Mouse (Mus musculus) kidney, postnatal 25 days (tissue): Measurements from ENCODE around the gene Cfap54.

Experiments used
- DNase-seq, 2 experiments: peaks; one replicate each; pipeline ENCODE4 v3.0.0; 2021; ENCODE audit warnings: mixed read lengths in 2 of 2

Cfap54 gene

DNA sequence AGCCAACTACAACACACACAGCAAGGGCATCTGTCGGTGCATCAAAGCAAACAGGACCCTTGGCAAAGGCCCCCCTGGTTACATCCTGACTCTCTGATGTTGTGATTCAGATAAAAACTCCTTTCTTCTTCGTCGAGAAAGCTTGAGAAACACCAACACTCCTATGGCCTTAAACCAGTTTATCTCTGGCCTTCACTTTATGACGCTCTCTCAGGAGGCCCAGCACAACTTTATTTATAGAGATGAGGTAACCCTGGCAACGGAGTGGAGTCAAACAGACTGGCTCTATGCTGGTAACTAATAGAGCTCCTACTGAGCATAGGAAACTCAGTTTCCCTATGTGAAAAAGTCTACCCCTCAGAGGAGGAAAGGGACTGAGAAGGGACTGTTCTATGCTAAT, 146.9 kb downstream of the Cfap54 start:
- no peak for DNase-seq

DNA sequence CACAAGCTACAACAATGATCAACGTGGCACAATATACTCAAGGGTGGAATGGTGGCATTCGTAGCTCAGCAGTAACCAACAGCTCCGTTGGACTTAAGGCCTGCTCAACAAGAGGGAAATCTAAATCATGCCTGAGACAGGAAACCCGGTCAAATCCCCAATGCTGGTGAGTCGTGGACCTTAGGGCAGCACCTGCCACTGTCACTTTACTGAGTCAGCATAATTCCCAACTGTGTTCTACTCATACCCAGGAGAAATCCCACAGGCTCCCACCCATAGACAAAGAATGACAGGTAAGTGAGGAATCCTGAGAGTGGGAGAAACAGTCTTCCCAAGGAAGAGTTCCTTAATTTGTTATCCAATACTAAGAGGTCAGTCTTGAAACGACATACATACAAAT, 147.8 kb downstream of the Cfap54 start:
- DNase-seq, result no peak

DNA sequence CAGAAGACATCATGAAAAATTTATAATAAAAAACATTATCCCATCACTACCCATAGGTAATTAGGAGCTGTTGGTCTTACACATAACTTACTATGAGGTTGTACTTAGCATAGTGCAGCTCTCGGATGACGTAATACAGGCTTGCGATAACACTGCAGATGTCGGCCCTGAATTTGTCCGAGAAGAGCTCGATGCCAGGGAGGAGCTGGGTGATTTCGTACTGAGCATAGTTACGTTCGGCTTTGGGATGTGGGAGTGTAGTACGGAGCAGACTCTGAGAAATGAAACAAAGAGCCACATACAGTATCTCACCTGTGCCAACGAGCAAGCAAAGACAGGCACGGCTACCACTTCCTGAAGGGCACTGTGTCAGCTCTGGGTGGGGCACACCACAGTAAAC, 149.0 kb downstream of the Cfap54 start:
- no peak for DNase-seq

DNA sequence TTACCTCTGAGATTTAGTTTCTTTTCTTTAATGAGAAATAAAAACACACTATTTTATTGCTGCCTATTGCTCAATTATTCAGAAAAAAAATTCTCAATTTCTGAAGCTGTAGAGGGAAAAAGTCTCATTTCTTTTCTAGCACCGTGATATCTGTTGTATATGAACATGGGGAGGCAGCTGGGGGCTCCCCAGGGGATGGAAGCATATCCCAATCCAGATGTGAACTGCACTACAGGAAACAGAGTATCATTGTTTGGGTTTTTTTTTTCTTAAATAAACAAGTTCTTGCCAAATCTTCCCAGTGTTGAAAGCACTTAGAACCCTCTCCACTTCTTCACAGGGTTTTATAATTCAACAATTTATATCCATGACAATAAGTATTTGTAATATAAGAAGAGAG, 151.4 kb downstream of the Cfap54 start:
- DNase-seq, result no peak

DNA sequence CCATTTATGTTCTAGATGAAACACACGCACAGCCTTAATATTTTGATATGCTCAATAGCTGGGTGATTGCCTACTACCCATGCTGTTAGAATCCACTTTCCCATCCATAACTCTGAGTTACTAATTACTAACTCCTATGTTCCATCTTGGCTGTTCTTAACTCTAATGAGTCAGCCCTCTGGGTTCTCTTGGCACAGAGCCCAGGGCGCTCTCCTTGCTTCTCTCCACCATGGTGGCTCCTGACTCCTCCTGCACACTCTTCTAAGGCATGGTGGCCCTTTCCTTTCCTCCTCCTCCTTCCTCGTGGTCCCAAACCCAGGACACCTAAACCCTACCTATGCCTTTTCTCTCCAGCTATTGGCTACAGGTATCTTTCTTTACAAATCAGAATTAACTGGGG, 153.2 kb downstream of the Cfap54 start:
- DNase-seq, result peak; percentile 10 to 35

DNA sequence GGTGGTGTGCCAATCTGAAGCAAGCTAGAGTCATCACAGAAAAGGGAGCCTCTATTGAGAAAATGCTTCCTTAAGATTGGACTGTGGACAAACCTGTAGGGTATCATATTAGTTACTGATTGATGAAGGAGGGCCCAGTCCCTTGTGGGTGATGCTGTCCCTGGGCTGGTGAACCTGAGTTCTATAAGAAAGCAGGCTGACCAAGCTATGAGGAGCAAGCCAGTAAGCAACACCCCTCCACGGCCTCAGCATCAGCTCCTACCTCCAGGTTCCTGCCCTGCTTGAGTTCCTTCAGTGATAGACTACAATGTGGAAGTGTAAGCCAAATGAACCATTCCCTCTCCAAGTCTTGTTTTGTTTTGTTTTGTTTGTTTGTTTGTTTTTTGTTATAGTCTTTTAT, 162.9 kb downstream of the Cfap54 start:
- no peak for DNase-seq

DNA sequence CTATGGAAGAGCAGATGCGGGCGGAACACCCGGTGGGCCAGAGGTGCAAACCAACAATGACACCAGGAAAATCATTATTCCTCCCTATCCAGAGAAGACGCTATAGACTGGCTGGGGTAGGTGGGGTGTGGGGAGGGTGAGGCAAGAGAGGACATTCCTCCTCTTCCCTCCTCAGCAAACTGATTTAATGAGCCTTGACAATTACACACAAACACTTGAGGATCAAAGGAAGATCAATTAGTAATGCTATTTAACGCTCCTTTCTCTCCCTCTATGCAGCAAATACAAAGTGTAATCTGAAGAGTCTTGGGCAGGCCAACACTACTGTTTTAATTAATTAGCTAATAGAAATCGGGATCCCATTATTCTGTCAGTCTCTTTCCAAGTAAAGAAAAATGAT, 174.2 kb downstream of the Cfap54 start:
- DNase-seq, result no peak

DNA sequence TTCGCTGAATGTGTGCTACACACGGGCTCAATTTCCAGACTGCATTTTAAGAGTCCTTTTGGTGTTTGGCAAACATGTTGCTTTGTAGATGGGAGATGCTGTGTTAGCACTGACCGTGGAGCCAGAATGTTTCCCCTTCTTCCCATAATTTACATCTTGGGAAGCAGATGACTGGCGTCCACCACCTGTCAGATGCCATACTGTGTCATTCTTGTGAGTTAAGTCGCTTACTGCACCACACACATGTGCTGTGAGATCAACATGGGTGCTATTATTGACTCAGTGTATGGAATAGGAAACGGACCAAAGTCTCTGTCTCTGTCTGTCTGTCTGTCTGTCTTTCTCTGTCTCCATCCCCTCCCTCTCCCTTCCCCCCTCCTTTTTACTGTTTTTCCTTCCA, 193.0 kb downstream of the Cfap54 start:
- no peak for DNase-seq

DNA sequence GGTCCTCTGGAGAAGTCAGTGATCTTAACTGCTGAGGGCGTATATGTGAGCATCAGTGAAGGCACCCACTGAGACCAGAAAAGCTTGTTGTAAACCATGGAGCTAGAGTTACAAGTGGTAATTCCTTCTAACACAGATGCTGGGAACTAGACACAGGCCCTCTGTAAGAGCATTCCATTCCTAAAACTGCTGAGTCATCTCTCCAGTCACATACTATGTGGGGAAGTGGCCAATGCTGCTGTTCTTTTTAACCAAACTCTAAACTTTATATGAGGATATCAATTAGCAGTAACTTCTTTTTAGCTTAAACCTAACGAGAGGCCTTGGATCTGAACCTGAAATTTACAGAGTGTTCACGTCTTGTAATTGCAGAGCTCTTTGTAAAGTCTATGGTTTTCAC, 203.4 kb downstream of the Cfap54 start:
- DNase-seq, result no peak

DNA sequence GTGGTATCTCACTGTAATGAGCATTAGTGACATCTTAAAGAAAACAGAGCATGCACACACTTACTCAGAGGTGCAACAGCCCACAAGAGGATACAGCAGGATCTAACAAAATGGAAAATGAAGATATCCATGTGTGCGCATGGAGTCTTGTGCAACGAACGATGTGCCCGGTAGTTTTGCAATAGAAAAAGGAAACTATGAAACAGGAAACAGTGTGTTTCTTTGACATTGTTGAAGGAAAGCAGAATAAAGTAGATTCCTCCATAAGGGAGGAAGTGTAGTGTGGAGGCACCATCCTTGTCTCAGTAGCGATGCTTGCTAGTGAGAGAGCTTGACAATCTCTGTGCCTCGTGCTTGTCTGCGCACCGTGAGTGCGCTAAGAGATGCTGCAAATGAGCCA, 240.4 kb downstream of the Cfap54 start:
- no peak for DNase-seq

DNA sequence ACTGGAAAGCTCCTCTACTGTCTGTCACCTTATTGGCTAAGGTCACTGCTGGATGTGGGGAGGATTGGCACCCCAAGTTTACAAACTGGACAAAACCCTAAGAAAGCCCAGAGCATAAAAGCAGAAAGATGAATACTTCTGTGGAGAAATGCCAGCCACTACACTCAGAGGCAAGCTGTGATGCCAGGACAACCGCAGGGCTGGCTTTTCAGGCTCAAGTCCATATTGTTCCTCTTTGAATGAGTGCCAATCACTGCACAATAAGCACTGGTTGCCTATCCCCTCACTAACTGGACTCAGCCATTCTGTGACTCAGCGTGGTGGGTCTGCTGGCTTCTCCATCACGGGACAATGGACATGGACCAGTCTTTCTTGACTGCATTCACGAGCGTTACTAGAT, 243.8 kb downstream of the Cfap54 start:
- DNase-seq, result no peak

DNA sequence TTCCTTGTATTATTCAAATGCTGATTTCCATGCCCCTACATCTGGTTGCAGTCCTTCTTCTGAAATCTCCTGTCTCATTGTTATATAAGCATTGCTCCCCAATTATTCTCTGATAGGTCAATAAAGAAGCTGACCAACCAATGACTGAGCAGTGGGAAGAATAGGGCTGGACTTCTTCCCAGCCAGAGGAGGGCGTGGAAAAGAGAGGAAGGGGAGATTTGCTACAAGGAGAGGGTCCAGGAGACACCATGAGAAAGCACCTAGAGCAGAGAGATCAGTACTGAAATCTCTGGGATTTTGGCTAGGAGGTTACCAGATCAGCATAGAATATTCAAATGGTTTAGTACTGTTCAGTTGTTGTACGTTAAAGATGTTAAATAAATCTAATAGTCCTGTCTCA, 244.4 kb downstream of the Cfap54 start:
- DNase-seq, result no peak

DNA sequence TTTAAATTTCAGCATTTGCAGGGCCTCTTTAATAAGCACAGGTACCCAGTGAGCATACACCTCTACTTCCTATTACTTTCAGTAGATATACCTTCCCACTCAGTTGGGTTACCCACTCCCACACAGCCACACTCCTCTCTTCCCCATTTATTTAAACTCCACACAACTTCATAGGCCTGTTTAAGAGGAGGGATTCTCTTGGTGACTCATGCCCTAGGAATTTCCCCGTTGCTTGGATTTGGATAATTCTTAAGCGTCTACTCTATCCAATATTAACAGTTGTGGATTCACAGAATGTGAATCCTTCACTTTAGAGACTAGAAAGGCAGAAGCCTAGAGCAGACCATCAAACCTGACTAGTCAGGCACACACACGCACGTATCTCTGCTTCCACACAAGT, 259.9 kb downstream of the Cfap54 start:
- DNase-seq, result no peak

DNA sequence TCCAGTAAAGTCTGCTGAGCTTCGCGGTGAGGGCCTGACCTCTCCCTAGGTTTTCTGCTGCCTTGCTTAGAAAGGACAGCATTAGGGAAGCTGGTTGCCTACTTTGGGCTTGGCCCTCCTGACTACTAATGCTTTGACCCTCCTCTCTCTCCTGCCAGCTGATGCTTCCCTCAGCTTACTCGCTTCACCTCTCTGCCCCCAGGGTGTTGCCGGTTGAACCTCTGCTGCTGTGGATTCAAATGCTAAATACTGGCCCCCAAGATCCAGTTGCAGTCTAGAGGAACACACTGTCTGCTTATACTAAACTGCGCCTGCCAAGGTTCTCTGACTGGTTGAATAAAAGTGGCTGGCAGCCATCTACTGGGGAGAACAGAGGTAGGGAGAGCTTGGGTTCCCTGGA, 263.2 kb downstream of the Cfap54 start:
- no peak for DNase-seq

DNA sequence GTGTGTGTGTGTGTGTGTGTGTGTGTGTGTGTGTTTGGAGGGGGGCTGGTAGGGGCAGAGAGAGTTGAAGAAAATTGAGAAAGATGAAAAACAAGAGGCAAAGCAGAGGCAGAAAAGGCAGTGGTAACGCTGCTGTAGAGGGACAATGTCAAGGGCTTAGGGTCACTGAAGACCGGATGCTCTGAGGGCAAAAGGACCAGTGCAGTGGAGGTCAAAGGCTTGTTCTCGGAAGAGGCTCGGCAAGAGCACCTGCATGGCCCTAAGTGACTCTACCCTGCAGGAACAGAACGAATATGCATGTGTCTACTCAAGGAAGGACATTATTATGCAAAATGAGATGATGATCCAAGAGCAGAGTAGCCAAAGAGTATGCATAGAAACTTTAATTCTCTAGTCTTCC, 264.5 kb downstream of the Cfap54 start:
- DNase-seq, result no peak

DNA sequence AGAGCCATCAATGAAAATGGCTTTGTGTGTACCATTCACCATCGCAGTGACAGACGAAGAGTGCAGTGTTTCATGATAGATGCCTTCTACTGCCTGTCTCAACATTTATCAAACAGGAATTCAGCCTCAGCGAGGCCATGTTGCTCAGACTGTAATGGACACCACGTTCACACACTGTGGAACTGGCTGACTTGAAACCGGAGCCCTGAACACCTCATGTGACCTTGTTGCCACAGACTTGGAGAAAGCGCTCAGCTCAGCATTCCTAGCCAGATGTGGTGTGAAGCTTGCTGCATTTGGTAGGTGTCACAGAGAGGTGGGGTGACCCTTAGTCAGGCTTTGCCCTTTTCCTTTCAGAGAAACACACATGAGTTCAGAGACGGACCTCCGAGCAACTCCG, 270.5 kb downstream of the Cfap54 start:
- no peak for DNase-seq

DNA sequence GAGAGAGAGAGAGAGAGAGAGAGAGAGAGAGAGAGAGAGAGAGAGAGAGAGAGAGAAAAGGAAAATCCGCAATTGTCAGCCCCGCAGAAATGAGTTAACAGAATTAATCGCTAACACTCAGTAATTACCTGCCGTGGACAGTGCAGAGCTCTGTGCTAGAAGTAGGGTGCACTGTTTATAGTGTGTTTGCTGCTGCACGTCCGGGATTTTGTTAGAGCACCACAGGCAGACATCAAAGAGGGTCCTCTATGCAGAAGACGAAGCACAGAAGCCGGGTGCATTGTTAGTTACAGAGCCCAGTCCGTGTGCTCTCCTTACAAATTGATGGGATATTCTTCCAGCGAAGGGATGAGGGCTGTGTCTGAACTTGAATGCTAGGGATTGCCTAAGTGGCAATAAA, 289.5 kb downstream of the Cfap54 start:
- DNase-seq, result no peak

DNA sequence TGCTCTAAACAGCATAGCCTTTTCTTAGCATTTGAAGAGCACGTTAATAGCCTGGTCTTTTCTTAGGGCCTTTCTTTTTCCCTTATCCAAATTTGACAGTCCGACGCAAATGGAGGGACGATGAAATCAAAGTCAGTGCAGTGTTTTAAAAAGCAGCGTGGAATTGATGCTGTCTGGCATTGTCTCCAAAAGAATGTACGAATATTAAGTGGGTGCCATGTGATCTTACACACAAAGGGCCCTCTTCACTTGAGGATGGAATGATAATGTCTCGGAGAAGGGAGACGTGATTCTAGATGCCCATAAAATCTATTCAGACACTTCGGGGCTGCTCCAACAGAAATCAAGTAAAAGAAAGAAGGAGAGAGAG, 289.9 kb downstream of the Cfap54 start:
- DNase-seq, result no peak

DNA sequence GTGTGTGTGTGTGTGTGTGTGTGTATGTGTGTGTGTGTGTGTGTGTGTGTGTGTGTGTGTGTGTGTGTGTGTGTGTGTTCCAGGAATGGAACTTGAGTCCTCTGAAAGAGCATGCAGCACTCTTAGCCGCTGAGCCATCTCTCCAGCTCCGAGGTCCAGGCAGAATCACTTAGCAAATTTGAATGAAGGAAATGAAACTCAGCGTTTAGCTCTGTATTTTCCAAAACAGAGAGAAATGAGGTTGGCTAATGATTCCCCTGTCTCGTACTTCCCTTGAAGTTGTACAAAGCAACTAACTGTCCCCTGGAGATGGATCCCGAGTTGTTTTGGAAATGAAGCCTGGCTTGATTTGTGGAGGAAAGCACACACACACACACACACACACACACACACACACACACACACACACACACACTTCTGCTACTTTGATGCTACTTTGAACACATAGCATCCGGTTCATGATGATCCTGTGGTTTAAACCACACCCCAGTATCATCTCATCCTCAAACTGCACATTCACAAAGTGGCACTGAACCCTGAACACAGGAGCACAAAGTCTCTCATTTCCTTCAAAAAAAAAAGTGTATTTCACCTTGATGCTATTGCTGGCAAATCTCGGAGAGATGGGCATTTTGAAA, 290.4 kb downstream of the Cfap54 start:
- no peak for DNase-seq

DNA sequence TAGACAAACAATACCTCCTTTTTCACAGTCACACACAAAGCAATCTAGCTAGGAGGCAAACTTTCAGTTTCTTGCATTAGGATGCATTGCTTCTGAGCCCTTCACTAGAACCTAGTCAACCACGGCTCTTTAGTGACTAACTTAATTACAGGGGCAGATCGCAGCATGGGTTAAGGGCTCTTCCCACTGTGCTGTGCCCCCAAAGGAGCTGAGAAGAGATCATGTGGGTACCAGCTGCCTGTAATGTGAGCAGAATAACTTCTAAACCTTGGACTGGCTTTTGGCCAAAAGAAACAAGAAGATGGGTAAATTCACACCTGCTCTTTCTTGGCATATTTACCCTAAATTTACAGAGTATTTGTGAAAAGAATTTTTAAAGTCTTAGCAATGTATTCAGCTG, 291.2 kb downstream of the Cfap54 start:
- DNase-seq, result no peak

DNA sequence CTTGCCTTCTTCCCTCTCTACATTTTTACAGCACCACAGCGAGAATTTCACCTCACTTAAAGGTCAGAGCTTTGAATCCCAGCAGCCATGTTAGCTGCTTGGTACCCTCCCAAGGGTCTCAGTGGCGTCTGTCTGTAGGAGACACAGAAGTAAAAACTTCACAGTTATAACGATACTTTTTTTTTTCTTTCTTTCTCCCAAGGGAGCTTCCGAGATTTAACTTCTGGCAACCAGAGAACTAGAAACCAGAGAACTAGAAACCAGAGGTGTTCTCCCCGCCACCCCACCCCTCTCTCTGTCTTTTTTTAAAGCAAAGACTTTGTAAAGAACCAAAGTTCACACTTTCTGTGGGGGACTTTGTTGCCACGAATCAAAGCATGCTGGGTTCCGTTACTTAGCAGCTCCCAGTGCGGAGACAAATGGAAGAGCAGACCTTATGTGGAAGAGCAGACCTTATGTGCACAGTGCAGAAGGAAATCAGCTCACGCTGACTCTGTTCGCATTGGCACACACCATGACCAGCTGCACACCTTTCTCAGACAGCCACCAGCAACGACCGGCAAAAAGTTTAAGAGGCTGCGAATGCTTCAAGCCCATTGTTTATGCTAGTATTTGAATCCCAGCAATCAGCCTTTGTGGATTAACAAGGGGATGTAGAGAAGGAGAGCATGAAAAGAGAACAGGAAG, 292.9 kb downstream of the Cfap54 start:
- DNase-seq, result no peak

DNA sequence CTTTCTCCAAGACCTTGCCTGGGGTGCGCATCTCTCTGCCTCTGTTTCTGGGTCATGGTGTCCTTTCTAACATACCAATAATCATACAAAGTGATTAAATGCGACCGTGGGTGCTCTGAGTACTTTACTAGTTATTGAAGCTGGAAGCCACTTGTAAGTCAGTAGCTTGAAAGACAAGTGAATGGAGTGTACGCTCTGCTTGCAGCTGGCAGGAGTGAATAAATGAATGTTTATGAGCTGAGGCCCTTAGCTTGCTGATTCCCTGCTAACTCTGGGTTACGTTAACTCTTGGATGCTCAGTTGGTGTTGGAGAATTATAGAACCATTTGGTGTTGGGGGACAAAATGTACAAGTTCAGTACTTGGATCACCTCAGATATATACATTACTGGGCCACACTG, 298.7 kb downstream of the Cfap54 start:
- no peak for DNase-seq

DNA sequence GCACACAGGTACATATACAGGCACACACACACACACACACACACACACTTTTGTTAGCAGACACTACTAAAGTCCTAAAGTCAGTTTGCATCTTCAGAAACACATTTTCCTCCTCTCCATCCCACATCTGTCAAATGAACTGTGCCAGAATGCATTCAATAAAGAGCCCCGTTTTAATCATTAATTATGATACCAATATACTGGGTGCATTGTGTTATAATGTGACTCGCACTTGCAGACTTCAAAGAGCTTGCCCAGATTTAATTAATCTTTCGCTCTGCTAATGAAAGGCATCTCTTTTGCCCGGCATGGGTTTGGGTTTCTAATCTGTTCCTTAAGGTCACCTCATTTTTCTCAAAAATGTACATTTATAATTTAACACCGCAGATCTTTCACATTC, 327.1 kb downstream of the Cfap54 start:
- no peak for DNase-seq

DNA sequence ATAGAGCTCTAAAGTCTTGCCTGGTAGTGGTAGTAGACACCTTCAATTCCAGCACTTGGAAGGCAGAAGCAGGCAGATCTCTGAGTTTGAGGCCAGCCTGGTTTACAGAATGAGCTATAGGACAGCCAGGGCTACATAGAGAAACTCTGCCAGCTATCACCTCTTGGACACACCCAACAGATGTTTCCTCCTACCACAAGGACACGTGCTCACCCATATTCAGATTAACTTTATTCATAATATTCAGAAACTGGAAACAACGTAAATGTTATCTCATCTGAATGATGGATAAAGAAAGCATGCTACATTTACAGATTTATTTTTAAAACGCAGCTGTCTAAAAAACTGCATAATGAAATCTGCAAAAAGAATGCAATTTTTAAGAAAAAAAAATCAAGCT, 351.1 kb downstream of the Cfap54 start:
- DNase-seq, result no peak

DNA sequence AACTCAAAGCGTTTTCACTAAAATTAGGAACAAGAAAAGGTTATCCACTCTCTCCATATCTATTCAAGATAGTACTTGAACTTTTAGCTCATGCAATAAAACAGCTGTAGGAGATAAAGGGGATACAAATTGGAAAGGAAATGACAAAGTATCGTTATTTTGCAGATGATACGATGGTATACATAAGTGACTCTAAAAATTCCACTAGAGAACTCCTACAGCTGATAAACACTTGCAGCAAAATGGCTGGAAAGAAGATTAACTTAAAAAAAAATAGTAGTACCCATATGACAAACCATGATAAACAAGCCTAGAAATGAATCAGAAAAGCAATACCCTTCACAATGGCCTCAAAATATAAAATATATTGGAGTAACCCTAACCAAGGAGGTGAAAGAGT, 352.7 kb downstream of the Cfap54 start:
- DNase-seq, result no peak
